15 mouse cellular contexts compared by ENCODE assay signal in genomic region chr10:77093817-77094216, GRCm38 (mm10).
A peak's percentile ranks its signal among the peaks of the same experiment; 100 is the strongest.
DNase-seq lines count a peak whose midpoint lies in the region.
"Had no signal": no experiment of that assay in that cellular context is flagged by ENCODE, and none has a peak within 500 bp of the region (broad histone marks: within the 10 kb centered on the region; RNA-seq: fewer than 3 reads in every experiment).

No protein-coding gene starts in this region.

- peak; percentile 43 for DNase-seq in cerebellum, adult 9-11 months
- no peak for DNase-seq in cerebellum, postnatal 10 days
- DNase-seq in layer of hippocampus, adult 18-20 months (ENCODE audit: low spot score in 2 of 2) = peak; percentile 27 to 44
- no peak for DNase-seq in layer of hippocampus, adult 9-10 months (ENCODE audit: low spot score)
- peak; percentile 37 to 56 for DNase-seq in right cerebral cortex, adult 2 months (ENCODE audit: low spot score in 2 of 2)
- no peak for DNase-seq in right cerebral cortex, postnatal 4 days
- no peak for DNase-seq in lung, postnatal 25 days (ENCODE audit: low spot score)
- DNase-seq in kidney, postnatal 36 days = no peak
- DNase-seq: adrenal gland, postnatal 14 days; B cell, adult 2 months; forebrain, postnatal 0 days; gastrocnemius, postnatal 36 days; liver; spleen, adult 18-20 months; thymus, adult 2 months had no signal

Comparison
In these comparisons a context has a peak if more than half of its experiments do, and no peak if none do; other contexts are left out.
1. DNase-seq: peak in cerebellum, adult 9-11 months (single experiment), layer of hippocampus, adult 18-20 months (2 of 2) and right cerebral cortex, adult 2 months (2 of 2); none in cerebellum, postnatal 10 days (0 of 2), layer of hippocampus, adult 9-10 months (single experiment), right cerebral cortex, postnatal 4 days (single experiment), lung, postnatal 25 days (single experiment) and kidney, postnatal 36 days (0 of 2).